Mouse (Mus musculus): Measurements from ENCODE around the gene Hist1h4b.

The Hist1h4b gene

GRCm38 (mm10) chr13:23740256-23740840, 16.5 kb upstream of the Hist1h4b start:
- peak; percentile 32 for DNase-seq (ENCODE audit: low read depth, low spot score)

DNA sequence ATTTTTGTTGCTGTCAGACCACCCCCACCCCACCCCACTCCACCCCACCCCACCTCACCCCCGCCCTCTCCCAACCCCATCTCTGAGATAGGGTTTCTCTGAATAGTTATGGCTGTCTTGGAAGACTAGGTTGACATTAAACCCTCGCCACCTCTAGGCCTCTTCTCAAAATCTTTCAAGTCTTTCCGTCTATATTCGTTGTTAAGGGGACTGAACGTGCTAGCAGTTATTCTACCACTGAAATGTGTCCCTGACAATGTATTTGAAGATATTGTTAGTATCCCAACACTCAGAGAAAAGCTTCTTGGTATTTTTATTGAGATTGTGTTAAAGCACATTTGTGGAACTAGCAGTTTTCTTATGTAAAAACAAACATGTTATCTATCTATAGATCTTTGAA, 15.9 kb upstream of the Hist1h4b start:
- peak; percentile 27 for DNase-seq (ENCODE audit: low read depth, low spot score)

- DNase-seq (ENCODE audit: low read depth, low spot score): peak; percentile 92
These were observed 14.8 kb upstream of the Hist1h4b start for GRCm38 (mm10) chr13:23742007-23742406.

DNA sequence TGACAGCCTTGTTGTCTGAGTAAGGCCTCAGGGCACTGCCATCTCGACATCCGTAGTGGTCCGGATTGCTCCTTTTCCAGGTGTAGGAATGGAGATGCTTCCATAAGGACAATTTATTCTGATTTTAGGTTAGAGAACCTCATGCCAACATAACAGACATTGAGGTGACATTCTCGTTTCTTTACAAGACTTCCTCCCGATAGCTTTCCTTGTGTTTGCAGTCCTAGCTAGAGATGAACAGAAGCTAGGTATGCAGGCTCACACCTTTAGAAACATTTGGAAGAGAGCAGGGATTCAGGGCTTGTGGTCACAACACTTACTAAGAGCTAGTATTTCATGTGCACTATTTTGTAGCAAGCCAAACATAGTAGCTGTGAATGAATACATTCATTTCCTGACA, 13.6 kb upstream of the Hist1h4b start:
- DNase-seq (ENCODE audit: low read depth, low spot score): peak; percentile 45

- DNase-seq (ENCODE audit: low read depth, low spot score): peak; percentile 62
These were observed 12.8 kb upstream of the Hist1h4b start for GRCm38 (mm10) chr13:23743963-23744362.

DNA sequence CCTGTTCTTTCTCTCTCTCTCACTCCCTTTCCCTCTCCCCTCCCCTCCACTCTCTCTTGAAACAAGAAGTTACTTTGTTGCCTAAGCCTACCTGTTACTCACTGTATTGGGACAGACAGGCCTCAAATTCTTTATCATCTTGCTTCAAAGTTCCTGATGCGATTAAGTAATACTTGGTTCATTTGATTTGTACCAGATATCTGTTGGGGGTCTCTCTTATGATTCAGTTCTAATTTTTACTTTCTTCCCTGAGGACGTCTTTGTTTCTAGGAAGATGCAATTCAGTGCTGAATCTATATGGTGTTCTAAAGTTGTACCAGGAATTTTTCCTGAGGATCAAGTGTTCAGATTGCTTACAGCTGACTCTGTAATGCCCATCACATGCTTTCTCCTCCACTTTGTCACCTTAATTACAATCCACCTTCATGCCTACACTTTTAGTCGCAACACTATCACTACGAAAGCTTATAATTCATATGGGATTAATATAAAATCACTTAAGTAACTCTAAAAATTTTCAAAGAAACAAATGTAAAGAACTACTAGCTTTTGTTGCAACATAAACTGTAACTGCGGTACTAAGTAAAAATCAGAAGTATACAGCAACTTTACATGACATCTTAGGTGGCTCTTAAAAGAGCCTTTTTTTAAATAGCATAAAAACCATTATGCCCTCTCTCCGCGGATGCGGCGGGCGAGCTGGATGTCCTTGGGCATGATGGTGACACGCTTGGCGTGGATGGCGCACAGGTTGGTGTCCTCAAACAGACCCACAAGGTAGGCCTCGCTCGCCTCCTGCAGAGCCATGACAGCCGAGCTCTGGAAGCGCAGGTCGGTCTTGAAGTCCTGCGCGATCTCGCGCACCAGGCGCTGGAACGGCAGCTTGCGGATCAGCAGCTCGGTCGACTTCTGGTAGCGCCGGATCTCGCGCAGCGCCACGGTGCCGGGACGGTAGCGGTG, 12.1 kb upstream of the Hist1h4b start:
- peak; percentile 65 for DNase-seq (ENCODE audit: low read depth, low spot score)

DNA sequence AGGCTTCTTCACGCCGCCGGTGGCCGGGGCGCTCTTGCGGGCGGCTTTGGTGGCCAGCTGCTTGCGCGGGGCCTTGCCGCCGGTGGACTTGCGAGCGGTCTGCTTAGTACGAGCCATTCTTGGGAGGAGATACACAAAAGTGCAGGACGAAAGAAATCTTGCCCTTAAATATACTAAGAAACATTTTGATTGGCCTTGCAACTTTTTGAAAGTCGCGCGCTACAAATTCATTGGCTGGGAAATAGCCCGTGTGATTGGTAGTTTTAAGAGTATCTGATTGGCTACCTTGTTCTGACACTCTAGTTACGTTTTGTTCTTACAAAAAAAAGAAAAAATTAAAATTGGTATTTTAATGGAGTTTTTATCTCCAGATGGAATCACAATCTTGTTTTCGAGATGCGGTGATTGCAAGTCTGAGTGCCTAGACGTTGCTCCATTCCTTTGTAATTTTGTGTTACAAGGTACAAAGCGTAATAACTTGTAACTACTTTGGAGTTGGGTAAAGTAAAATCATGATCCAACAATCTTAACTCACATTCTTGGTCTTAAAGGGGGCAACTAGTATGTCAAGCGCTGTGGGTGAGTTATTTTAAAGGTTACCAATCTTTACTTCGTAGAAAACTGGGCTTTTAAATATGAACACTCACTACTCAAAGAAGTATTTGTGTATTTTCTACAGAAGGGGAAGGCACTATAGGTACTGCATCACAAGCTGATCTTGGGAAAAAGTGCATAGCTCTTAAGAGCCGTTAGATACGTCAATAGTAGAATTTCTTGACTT, 11.2 kb upstream of the Hist1h4b start, which contains the start of gene Hist1h3c:
Hist1h3c (minus strand) TSS at position 222 of the 781 bp plus-strand sequence.
- peak; percentile 93 for DNase-seq (ENCODE audit: low read depth, low spot score)

- peak; percentile 92 for DNase-seq (ENCODE audit: low read depth, low spot score)
These were observed 10.4 kb upstream of the Hist1h4b start, which contains the start of gene Hist1h2bb for GRCm38 (mm10) chr13:23746201-23747080. Gene Hist1h2bb (plus strand): TSS chr13:23746734.

DNA sequence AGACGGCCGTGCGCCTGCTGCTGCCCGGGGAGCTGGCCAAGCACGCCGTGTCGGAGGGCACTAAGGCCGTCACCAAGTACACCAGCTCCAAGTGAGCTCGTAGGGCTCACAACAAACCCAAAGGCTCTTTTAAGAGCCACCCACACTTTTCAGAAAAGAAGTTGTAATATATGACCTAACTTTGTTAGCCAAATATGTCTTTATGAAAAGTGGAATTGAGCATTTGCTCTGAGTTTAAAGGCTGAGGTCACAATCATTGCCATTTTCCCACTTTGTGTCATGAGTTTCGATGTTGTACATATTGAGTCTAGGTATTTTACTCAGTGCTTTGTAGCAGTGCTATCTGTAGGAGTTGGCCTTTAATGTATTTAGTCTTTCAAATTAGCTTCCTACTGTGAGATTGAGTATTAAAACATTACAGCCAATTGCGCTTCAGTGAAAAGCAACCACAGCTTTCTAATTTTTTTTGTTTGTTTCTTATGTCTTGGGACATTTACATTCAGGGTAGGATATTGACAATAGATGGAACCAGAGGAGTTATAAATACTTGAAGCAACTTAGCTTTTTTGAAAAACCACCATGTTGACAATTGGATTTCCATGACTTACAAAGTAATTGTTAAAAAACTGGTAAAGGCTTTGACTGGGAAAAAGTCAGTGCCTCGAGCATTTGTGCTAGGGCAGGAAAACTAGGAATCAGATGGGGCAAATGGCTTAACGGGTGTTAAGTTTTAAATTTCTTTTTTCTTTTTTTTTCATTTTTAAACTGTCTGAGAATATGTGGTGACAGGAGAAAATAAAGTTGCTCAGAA, 9.5 kb upstream of the Hist1h4b start:
- DNase-seq (ENCODE audit: low read depth, low spot score): peak; percentile 62

DNA sequence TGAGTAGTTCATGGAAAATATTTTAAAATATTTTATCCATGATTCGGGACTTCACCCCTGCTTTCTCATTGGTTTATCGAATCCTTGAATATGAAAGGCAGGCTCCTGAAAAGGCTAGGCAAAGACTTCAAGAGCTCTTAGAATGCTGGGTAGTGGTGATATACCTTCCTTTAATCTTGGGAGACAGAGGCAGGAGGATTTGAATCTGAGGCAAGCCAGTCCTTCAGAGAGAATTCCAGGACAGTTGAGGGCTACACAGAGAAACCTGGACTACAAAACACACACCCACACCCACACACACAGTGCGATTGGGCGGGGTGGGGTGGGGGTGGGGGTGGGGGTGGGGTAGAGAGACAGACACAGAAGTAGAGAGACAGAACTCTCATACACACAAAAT, 8.9 kb upstream of the Hist1h4b start:
- peak; percentile 69 for DNase-seq (ENCODE audit: low read depth, low spot score)

DNA sequence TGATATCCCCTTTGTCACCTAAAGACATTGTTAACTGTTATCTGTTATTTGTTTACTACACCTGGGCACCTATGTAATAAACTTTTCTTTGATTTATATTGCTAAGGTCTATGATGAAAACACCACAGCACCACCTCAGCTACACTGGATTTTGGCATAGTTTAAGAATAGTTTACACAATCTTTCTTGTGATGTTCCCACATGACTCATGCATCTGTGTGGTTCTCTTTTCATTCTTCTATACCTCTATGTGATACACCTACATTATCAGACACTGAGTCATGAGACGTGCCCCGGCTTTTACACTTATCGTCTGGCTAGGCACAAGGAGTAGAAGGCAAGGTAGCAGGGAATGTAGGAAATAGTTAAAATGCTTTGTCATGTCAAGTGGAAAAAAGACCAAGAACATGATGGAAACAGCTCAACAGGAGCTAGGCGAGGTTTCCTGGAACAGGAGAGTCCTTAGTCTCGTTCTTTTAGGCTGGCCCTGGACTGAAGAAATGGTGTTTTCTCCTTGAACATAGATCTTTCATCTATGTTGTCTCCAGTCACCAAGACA, 7.2 kb upstream of the Hist1h4b start:
- DNase-seq (ENCODE audit: low read depth, low spot score): no peak

- DNase-seq (ENCODE audit: low read depth, low spot score): peak; percentile 79
These were observed 5.9 kb upstream of the Hist1h4b start, which contains the start of gene Hist1h2ab for GRCm38 (mm10) chr13:23750839-23751477. Gene Hist1h2ab (plus strand): TSS chr13:23751126.

- peak; percentile 55 for DNase-seq (ENCODE audit: low read depth, low spot score)
These were observed 5.3 kb upstream of the Hist1h4b start for GRCm38 (mm10) chr13:23751478-23751956.

DNA sequence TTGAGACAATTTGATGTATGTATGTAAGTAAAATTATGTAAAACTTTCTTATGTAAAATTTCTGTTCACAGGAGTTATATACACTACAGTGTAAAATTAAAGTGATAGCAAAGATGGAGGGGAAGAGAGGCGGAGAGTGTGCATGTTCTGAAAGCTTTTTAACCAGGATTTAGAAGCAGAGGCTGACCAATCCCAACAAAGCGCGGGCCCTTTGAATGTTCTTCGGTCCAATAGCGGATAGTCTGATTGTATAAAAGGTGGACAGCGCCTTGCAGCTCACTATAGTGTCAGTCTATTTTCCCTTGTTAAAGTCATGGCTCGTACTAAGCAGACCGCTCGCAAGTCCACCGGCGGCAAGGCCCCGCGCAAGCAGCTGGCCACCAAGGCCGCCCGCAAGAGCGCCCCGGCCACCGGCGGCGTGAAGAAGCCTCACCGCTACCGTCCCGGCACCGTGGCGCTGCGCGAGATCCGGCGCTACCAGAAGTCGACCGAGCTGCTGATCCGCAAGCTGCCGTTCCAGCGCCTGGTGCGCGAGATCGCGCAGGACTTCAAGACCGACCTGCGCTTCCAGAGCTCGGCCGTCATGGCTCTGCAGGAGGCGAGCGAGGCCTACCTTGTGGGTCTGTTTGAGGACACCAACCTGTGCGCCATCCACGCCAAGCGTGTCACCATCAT, 4.6 kb upstream of the Hist1h4b start, which contains the start of gene Hist1h3b:
Hist1h3b (plus strand) TSS at position 201 of the 675 bp plus-strand sequence.
- DNase-seq (ENCODE audit: low read depth, low spot score): peak; percentile 95

DNA sequence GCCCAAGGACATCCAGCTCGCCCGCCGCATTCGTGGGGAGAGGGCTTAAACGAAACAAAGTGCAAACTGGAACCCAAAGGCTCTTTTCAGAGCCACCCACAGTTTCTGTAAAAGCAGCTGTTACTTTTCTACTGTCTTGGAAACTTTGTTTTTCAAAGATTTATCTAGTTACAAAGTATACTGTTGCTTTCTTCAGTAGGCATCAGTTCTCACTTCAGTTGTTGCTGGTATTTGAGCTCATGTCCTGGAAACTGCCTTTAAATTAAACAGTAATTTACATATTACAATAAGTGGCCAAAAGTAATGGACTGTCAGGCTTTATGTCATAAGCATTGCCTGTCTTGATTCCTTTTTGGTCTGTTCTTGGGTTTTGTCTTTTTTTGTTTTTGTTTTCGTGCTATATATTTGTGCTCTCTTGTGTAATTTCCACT, 4.1 kb upstream of the Hist1h4b start:
- DNase-seq (ENCODE audit: low read depth, low spot score): peak; percentile 24

DNA sequence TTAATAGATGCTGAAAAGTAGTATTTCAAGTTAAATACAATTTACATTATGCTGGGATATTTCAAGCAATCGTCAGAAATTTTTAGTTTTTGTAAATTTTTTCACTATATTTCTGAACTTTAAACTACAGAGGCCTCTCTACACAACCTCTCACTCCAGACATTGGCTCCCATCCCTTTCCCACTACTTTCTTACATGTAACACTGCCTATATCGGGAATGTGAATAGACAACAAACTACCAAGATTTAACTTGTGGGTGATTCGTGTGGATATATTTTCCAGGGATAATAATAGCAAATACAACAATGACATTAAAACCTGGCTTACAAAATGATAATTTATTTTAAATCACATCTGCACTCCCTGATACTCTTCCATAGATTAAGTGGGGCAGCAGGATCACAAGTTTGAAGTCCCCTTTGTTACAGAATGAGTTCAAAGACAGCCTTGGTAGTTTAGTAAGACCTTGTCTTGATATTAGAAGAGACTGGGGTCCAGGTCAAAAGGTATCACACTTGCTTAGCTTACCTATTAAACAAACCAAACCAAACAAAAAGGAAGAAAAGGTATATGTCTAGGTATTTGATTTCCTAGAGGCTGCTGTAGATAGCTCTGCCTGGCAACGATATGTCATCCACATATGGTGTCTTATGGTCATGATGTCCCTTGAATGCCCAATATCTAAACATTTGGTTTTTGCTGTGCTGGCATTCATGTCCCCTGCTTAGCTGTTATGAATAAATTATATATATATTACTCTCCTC, 3.3 kb upstream of the Hist1h4b start:
- DNase-seq (ENCODE audit: low read depth, low spot score): no peak

DNA sequence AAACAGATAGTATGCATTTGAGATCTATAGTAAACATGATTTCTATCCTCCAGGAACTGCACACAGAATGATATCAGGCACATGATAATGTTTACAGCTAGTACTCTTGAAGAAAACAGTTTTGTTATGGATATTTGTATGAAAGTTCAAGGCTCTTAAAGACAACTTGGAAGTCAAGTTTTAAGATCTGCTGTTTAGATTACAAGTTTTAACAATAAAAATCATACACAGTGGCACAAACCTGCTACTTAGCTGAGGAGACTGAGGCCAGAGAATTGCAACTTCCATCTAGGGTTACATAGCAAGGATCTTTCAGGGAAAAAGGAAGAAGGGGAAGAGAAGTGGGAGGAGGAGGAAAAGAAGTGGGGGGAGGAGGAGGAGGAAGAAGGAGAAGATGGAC, 1.8 kb upstream of the Hist1h4b start:
- DNase-seq (ENCODE audit: low read depth, low spot score): no peak

Data from ZHBTc4 (cell line).